Mouse (Mus musculus): ENCODE measurements around the gene Ccdc6. TPM values are rescaled to one million over a fixed set of nuclear protein-coding genes. Genes with fewer than 3 reads are reported as not detected.
"Not testable (repeated sequence)": the region's sequence is repeated elsewhere in the genome, so short reads cannot be mapped to it uniquely, and the experiment has no call there.

Gene Ccdc6
- polyA plus RNA-seq, 1 experiment from 2014 or later: 5.8 TPM

GRCm38 (mm10) chr10:70211281-70211680 is 114.4 kb downstream of the Ccdc6 start:
- H3K27me3 ChIP-seq (ENCODE audit: control insufficient read depth, insufficient read depth, low read depth, low read length): no peaks in the 10 kb centered on the region
- ATAC-seq (ENCODE audit: low read depth): no peak
- 68% methylated on average over 9 of the region's 9 CpGs for WGBS (ENCODE audit: insufficient replicate concordance)
- H3K4me2 ChIP-seq (ENCODE audit: low read depth, low read length): no peak overlapping the region
- no peaks in the 10 kb centered on the region for H3K36me3 ChIP-seq (ENCODE audit: control insufficient read depth, insufficient read depth)
- H3K27ac ChIP-seq (ENCODE audit: low read length): no peak overlapping the region
- no peak overlapping the region for H3K4me3 ChIP-seq (ENCODE audit: low read depth, low read length)
- H3K4me1 ChIP-seq (ENCODE audit: control insufficient read depth, low read depth, low read length): no peaks in the 10 kb centered on the region
- H3K9ac ChIP-seq (ENCODE audit: low read depth, low read length): no peak overlapping the region
- H3K9me3 ChIP-seq (replicated peaks; ENCODE audit: control insufficient read depth, low read length): no peaks in the 10 kb centered on the region

- ATAC-seq (ENCODE audit: low read depth): no peak
- WGBS (ENCODE audit: insufficient replicate concordance): 59% methylated on average over 5 of the region's 5 CpGs
- H3K27me3 ChIP-seq (ENCODE audit: control insufficient read depth, insufficient read depth, low read depth, low read length): no peaks in the 10 kb centered on the region
- H3K4me2 ChIP-seq (ENCODE audit: low read depth, low read length): no peak overlapping the region
- H3K4me1 ChIP-seq (ENCODE audit: control insufficient read depth, low read depth, low read length): no peaks in the 10 kb centered on the region
- H3K27ac ChIP-seq (ENCODE audit: low read length): no peak overlapping the region
- H3K36me3 ChIP-seq (ENCODE audit: control insufficient read depth, insufficient read depth): no peaks in the 10 kb centered on the region
- H3K4me3 ChIP-seq (ENCODE audit: low read depth, low read length): no peak overlapping the region
- H3K9me3 ChIP-seq (replicated peaks; ENCODE audit: control insufficient read depth, low read length): no peaks in the 10 kb centered on the region
- no peak overlapping the region for H3K9ac ChIP-seq (ENCODE audit: low read depth, low read length)
These were observed 124.0 kb downstream of the Ccdc6 start for GRCm38 (mm10) chr10:70220971-70221370.

DNA sequence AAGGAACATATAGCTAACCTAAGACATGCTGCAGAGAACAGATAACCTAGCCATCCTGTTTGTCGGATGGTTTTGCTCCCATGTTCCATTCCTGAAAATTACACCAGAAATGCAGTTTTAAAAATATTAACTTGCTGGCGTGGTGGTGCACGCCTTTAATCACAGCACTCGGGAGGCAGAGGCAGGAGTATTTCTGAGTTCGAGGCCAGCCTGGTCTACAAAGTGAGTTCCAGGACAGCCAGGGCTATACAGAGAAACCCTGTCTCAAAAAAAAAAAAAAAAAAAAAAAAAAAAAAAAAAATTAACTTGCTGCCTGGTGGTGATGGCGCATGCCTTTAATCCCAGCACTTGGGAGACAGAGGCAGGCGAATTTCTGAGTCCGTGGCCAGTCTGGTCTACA is 125.3 kb downstream of the Ccdc6 start:
- H3K4me1 ChIP-seq (ENCODE audit: control insufficient read depth, low read depth, low read length); H3K4me2 ChIP-seq (ENCODE audit: low read depth, low read length); H3K9me3 ChIP-seq (replicated peaks; ENCODE audit: control insufficient read depth, low read length); H3K27ac ChIP-seq (ENCODE audit: low read length); H3K9ac ChIP-seq (ENCODE audit: low read depth, low read length); H3K27me3 ChIP-seq (ENCODE audit: control insufficient read depth, insufficient read depth, low read depth, low read length); ATAC-seq (ENCODE audit: low read depth); H3K36me3 ChIP-seq (ENCODE audit: control insufficient read depth, insufficient read depth); H3K4me3 ChIP-seq (ENCODE audit: low read depth, low read length): not testable (repeated sequence)
- WGBS (ENCODE audit: insufficient replicate concordance): 63% methylated on average over 8 of the region's 8 CpGs

DNA sequence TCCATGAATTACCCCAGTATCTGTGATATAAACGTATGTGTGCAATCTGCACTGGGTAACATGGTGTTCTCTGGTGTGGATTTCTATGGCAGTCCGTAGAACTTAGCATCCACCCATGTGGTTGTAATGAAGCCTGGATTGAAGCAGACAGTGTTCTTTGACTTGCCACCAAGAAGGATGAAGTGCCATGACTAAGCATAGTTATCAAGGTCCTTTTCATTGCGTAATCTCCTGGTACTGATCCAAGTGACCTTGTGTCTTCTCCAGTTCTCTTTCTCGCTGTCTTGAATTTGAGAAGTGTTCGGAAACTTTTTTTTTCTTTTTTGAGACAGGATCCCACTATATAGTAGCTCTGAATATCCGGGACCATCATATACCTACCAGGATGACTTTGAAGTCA is 127.7 kb downstream of the Ccdc6 start:
- WGBS (ENCODE audit: insufficient replicate concordance): 62% methylated on average over 6 of the region's 6 CpGs
- no peaks in the 10 kb centered on the region for H3K27me3 ChIP-seq (ENCODE audit: control insufficient read depth, insufficient read depth, low read depth, low read length)
- no peak overlapping the region for H3K4me3 ChIP-seq (ENCODE audit: low read depth, low read length)
- H3K36me3 ChIP-seq (ENCODE audit: control insufficient read depth, insufficient read depth): no peaks in the 10 kb centered on the region
- no peaks in the 10 kb centered on the region for H3K9me3 ChIP-seq (replicated peaks; ENCODE audit: control insufficient read depth, low read length)
- no peak for ATAC-seq (ENCODE audit: low read depth)
- H3K4me2 ChIP-seq (ENCODE audit: low read depth, low read length): no peak overlapping the region
- no peaks in the 10 kb centered on the region for H3K4me1 ChIP-seq (ENCODE audit: control insufficient read depth, low read depth, low read length)
- H3K9ac ChIP-seq (ENCODE audit: low read depth, low read length): no peak overlapping the region
- H3K27ac ChIP-seq (ENCODE audit: low read length): no peak overlapping the region

DNA sequence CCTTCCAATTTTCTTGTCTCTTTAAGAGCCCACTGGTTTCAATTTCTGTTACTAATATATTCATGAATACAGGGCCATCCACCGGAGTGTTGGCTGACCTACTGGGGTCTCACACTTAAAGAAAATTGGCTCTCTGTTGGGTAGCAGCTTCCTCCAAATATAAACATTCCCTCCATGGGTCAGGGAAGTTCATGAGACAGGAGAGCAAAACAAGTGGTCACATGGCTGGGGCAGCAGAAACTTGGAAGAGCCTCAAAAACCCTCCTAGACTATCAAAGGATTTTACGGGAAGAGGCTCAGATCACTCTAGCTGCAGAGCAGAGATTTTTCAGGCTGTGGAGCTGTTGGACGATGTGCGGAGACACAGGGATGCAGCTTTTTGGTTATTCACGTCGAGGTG is 128.8 kb downstream of the Ccdc6 start:
- Histone ChIP-seq H3K9ac (ENCODE audit: low read depth, low read length) (no peak overlapping the region), H3K4me3 (ENCODE audit: low read depth, low read length) (no peak overlapping the region), H3K36me3 (ENCODE audit: control insufficient read depth, insufficient read depth) (no peaks in the 10 kb centered on the region), H3K27ac (ENCODE audit: low read length) (no peak overlapping the region), H3K27me3 (ENCODE audit: control insufficient read depth, insufficient read depth, low read depth, low read length) (no peaks in the 10 kb centered on the region), H3K4me1 (ENCODE audit: control insufficient read depth, low read depth, low read length) (no peaks in the 10 kb centered on the region), H3K4me2 (ENCODE audit: low read depth, low read length) (no peak overlapping the region), H3K9me3 (replicated peaks; ENCODE audit: control insufficient read depth, low read length) (no peaks in the 10 kb centered on the region)
- 69% methylated on average over 6 of the region's 6 CpGs for WGBS (ENCODE audit: insufficient replicate concordance)
- ATAC-seq (ENCODE audit: low read depth): no peak

DNA sequence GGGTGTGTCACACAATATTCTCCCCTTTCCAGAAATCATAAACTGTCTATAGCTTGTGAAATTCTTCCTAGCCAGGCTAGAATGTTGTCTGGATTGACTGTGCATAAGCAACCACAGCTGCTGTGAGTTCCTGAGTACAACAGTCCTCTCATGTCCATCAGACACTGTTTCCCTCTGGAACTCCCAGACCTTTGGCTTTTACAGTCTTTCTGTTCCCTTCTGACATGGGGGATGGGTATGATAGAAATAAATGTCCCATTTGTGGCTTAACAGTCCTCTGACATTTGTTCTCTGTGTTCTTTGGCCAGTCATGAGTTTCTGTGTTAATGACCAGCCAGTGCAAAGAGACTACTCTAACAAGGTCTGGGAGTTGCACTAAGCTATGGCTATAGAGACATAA is 129.7 kb downstream of the Ccdc6 start:
- no peaks in the 10 kb centered on the region for H3K27me3 ChIP-seq (ENCODE audit: control insufficient read depth, insufficient read depth, low read depth, low read length)
- H3K9ac ChIP-seq (ENCODE audit: low read depth, low read length): no peak overlapping the region
- no peak overlapping the region for H3K4me2 ChIP-seq (ENCODE audit: low read depth, low read length)
- H3K4me1 ChIP-seq (ENCODE audit: control insufficient read depth, low read depth, low read length): no peaks in the 10 kb centered on the region
- H3K27ac ChIP-seq (ENCODE audit: low read length): no peak overlapping the region
- no peak overlapping the region for H3K4me3 ChIP-seq (ENCODE audit: low read depth, low read length)
- no peaks in the 10 kb centered on the region for H3K9me3 ChIP-seq (replicated peaks; ENCODE audit: control insufficient read depth, low read length)
- H3K36me3 ChIP-seq (ENCODE audit: control insufficient read depth, insufficient read depth): no peaks in the 10 kb centered on the region
- no peak for ATAC-seq (ENCODE audit: low read depth)

GRCm38 (mm10) chr10:70230352-70230751 is 133.4 kb downstream of the Ccdc6 start:
- Histone ChIP-seq H3K27me3 (ENCODE audit: control insufficient read depth, insufficient read depth, low read depth, low read length) (no peaks in the 10 kb centered on the region), H3K9ac (ENCODE audit: low read depth, low read length) (no peak overlapping the region), H3K9me3 (replicated peaks; ENCODE audit: control insufficient read depth, low read length) (no peaks in the 10 kb centered on the region), H3K4me2 (ENCODE audit: low read depth, low read length) (no peak overlapping the region), H3K4me3 (ENCODE audit: low read depth, low read length) (no peak overlapping the region), H3K4me1 (ENCODE audit: control insufficient read depth, low read depth, low read length) (no peaks in the 10 kb centered on the region), H3K36me3 (ENCODE audit: control insufficient read depth, insufficient read depth) (no peaks in the 10 kb centered on the region), H3K27ac (ENCODE audit: low read length) (no peak overlapping the region)
- ATAC-seq (ENCODE audit: low read depth): no peak
- 60% methylated on average over 6 of the region's 6 CpGs for WGBS (ENCODE audit: insufficient replicate concordance)

DNA sequence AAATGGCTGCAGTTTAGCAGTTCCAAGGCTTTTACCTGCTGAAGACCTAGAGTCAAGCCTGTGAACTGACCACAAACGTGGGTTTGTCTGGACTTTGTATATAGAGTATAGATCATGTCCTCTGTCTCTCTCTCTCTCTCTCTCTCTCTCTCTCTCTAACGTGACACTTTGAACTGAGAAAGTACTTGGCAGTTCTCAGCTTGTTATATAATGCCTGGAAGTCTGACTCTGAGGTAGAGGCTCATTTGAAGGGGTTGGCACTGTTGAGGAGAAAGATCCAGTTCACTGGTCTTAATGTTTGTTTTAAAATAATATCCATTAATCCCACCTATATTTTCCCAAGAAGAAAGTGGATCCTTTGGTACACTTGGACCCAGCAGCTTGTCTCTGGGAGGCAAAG is 141.0 kb downstream of the Ccdc6 start:
- ATAC-seq (ENCODE audit: low read depth): no peak
- Histone ChIP-seq H3K4me2 (ENCODE audit: low read depth, low read length) (no peak overlapping the region), H3K4me3 (ENCODE audit: low read depth, low read length) (no peak overlapping the region), H3K9me3 (replicated peaks; ENCODE audit: control insufficient read depth, low read length) (no peaks in the 10 kb centered on the region), H3K4me1 (ENCODE audit: control insufficient read depth, low read depth, low read length) (no peaks in the 10 kb centered on the region), H3K27me3 (ENCODE audit: control insufficient read depth, insufficient read depth, low read depth, low read length) (no peaks in the 10 kb centered on the region), H3K9ac (ENCODE audit: low read depth, low read length) (no peak overlapping the region), H3K27ac (ENCODE audit: low read length) (no peak overlapping the region), H3K36me3 (ENCODE audit: control insufficient read depth, insufficient read depth) (no peaks in the 10 kb centered on the region)
- 39% methylated on average over 2 of the region's 2 CpGs for whole genome bisulfite sequencing (ENCODE audit: insufficient replicate concordance)

Data from liver, embryonic 16.5 days (tissue).